Mouse (Mus musculus) C2C12 (cell line): ENCODE data around the gene Pde10a.

Experiments
- CEBPB ChIP-seq: IDR thresholded peaks from one replicate; pipeline ENCODE4 v1.6.1; 2011; ENCODE audit warnings: low read depth, mild to moderate bottlenecking, control low read depth, moderate library complexity
- CTCF ChIP-seq: IDR thresholded peaks from one replicate; pipeline ENCODE4 v1.5.1; 2011; ENCODE audit not compliant: control insufficient read depth, insufficient read depth, insufficient read length
- MAX ChIP-seq: IDR thresholded peaks from one replicate; pipeline ENCODE4 v1.6.1; 2011; ENCODE audit warnings: mild to moderate bottlenecking, control low read depth
- MYOD1 ChIP-seq: IDR thresholded peaks from one replicate; pipeline ENCODE4 v1.6.1; 2011; ENCODE audit warnings: low read depth; ENCODE audit not compliant: control insufficient read depth, insufficient read length
- MYOG ChIP-seq: IDR thresholded peaks from one replicate; pipeline ENCODE4 v1.6.1; 2011; ENCODE audit not compliant: control insufficient read depth, insufficient read length; ENCODE audit errors: extremely low read depth
- USF1 ChIP-seq: IDR thresholded peaks from one replicate; pipeline ENCODE4 v1.6.1; 2011; ENCODE audit warnings: low read depth, mild to moderate bottlenecking, control low read depth, moderate library complexity

- TF ChIP-seq CTCF: no peak
- no peak for TF ChIP-seq USF1
- no peak for TF ChIP-seq MYOD1
- no peak for TF ChIP-seq MYOG
- TF ChIP-seq MAX: no peak
- TF ChIP-seq CEBPB: no peak
Observed at GRCm38 (mm10) chr17:8878056-8878455, 352.9 kb downstream of the Pde10a start.
